Mouse (Mus musculus): ENCODE results near the gene Smtnl2. TPM values are rescaled to one million over a fixed set of nuclear protein-coding genes. Genes with fewer than 3 reads are reported as not detected.

Smtnl2 gene
- total and polyA plus RNA-seq, 2 experiments from 2014 or later, result 9.7 to 10.2 TPM

GRCm38 (mm10) chr11:72393243-72393642 lies 18.3 kb downstream of the Smtnl2 start:
- Histone ChIP-seq H3K9ac (no peak overlapping the region), H3K9me3 (ENCODE audit: low read length) (no peaks in the 10 kb centered on the region), H3K4me2 (ENCODE audit: low read depth) (no peak overlapping the region), H3K36me3 (ENCODE audit: insufficient read depth) (no peaks in the 10 kb centered on the region), H3K4me1 (ENCODE audit: insufficient read depth) (no peaks in the 10 kb centered on the region), H3K4me3 (ENCODE audit: low read depth, low read length) (no peak overlapping the region), H3K27ac (ENCODE audit: low read depth, low read length) (no peak overlapping the region), H3K27me3 (ENCODE audit: insufficient read depth, low read length) (no peaks in the 10 kb centered on the region)
- ATAC-seq (no peak), DNase-seq (no peak)
- TF ChIP-seq CTCF (IDR thresholded peaks at IDR 0.05; ENCODE audit: low read depth), result no peak
- WGBS, result 67% methylated on average over 3 of the region's 3 CpGs

GRCm38 (mm10) chr11:72391181-72391580 lies 20.3 kb downstream of the Smtnl2 start:
- DNase-seq, result no peak
- Histone ChIP-seq H3K27ac (ENCODE audit: low read depth, low read length) (no peak overlapping the region), H3K9me3 (ENCODE audit: low read length) (no peaks in the 10 kb centered on the region), H3K9ac (no peak overlapping the region), H3K4me1 (ENCODE audit: insufficient read depth) (no peaks in the 10 kb centered on the region), H3K4me3 (ENCODE audit: low read depth, low read length) (no peak overlapping the region), H3K27me3 (ENCODE audit: insufficient read depth, low read length) (no peaks in the 10 kb centered on the region), H3K36me3 (ENCODE audit: insufficient read depth) (no peaks in the 10 kb centered on the region), H3K4me2 (ENCODE audit: low read depth) (no peak overlapping the region)
- 90% methylated on average over 13 of the region's 13 CpGs for WGBS
- no peak for ATAC-seq
- TF ChIP-seq CTCF (IDR thresholded peaks at IDR 0.05; ENCODE audit: low read depth), result no peak

- no peak overlapping the region for H3K9ac ChIP-seq
- TF ChIP-seq CTCF (IDR thresholded peaks at IDR 0.05; ENCODE audit: low read depth), result no peak
- DNase-seq (no peak), ATAC-seq (no peak)
- H3K4me1 ChIP-seq (ENCODE audit: insufficient read depth), result no peaks in the 10 kb centered on the region
- H3K4me3 ChIP-seq (ENCODE audit: low read depth, low read length), result no peak overlapping the region
- 88% methylated on average over 7 of the region's 7 CpGs for whole genome bisulfite sequencing
- H3K9me3 ChIP-seq (ENCODE audit: low read length), result no peaks in the 10 kb centered on the region
- no peak overlapping the region for H3K27ac ChIP-seq (ENCODE audit: low read depth, low read length)
- H3K4me2 ChIP-seq (ENCODE audit: low read depth), result no peak overlapping the region
- H3K36me3 ChIP-seq (ENCODE audit: insufficient read depth), result no peaks in the 10 kb centered on the region
- no peaks in the 10 kb centered on the region for H3K27me3 ChIP-seq (ENCODE audit: insufficient read depth, low read length)
Observed at GRCm38 (mm10) chr11:72389407-72390142, 21.9 kb downstream of the Smtnl2 start.

- ATAC-seq (no peak), DNase-seq (no peak)
- H3K4me3 ChIP-seq (ENCODE audit: low read depth, low read length), result no peak overlapping the region
- 96% methylated on average over 6 of the region's 6 CpGs for WGBS
- H3K4me1 ChIP-seq (ENCODE audit: insufficient read depth), result no peaks in the 10 kb centered on the region
- H3K27ac ChIP-seq (ENCODE audit: low read depth, low read length), result no peak overlapping the region
- no peaks in the 10 kb centered on the region for H3K9me3 ChIP-seq (ENCODE audit: low read length)
- H3K9ac ChIP-seq, result no peak overlapping the region
- H3K27me3 ChIP-seq (ENCODE audit: insufficient read depth, low read length), result no peaks in the 10 kb centered on the region
- H3K36me3 ChIP-seq (ENCODE audit: insufficient read depth), result no peaks in the 10 kb centered on the region
- TF ChIP-seq CTCF (IDR thresholded peaks at IDR 0.05; ENCODE audit: low read depth), result no peak
- H3K4me2 ChIP-seq (ENCODE audit: low read depth), result no peak overlapping the region
Observed at GRCm38 (mm10) chr11:72388113-72388529, 23.4 kb downstream of the Smtnl2 start.

- H3K27ac ChIP-seq (ENCODE audit: low read depth, low read length), result no peak overlapping the region
- WGBS, result 78% methylated on average over 4 of the region's 4 CpGs
- ATAC-seq (no peak), DNase-seq (no peak)
- no peaks in the 10 kb centered on the region for H3K27me3 ChIP-seq (ENCODE audit: insufficient read depth, low read length)
- no peaks in the 10 kb centered on the region for H3K4me1 ChIP-seq (ENCODE audit: insufficient read depth)
- no peak overlapping the region for H3K4me3 ChIP-seq (ENCODE audit: low read depth, low read length)
- H3K9me3 ChIP-seq (ENCODE audit: low read length), result no peaks in the 10 kb centered on the region
- H3K9ac ChIP-seq, result no peak overlapping the region
- no peak for TF ChIP-seq CTCF (IDR thresholded peaks at IDR 0.05; ENCODE audit: low read depth)
- H3K4me2 ChIP-seq (ENCODE audit: low read depth), result no peak overlapping the region
- no peaks in the 10 kb centered on the region for H3K36me3 ChIP-seq (ENCODE audit: insufficient read depth)
Observed at GRCm38 (mm10) chr11:72379351-72379750, 32.2 kb downstream of the Smtnl2 start.

- 79% methylated on average over 7 of the region's 7 CpGs for WGBS
- H3K4me1 ChIP-seq (ENCODE audit: insufficient read depth), result no peaks in the 10 kb centered on the region
- TF ChIP-seq CTCF (IDR thresholded peaks at IDR 0.05; ENCODE audit: low read depth), result no peak
- H3K36me3 ChIP-seq (ENCODE audit: insufficient read depth), result no peaks in the 10 kb centered on the region
- DNase-seq (no peak), ATAC-seq (no peak)
- H3K4me2 ChIP-seq (ENCODE audit: low read depth), result no peak overlapping the region
- H3K4me3 ChIP-seq (ENCODE audit: low read depth, low read length), result no peak overlapping the region
- H3K27ac ChIP-seq (ENCODE audit: low read depth, low read length), result no peak overlapping the region
- no peaks in the 10 kb centered on the region for H3K9me3 ChIP-seq (ENCODE audit: low read length)
- H3K9ac ChIP-seq, result no peak overlapping the region
- H3K27me3 ChIP-seq (ENCODE audit: insufficient read depth, low read length), result no peaks in the 10 kb centered on the region
Observed at GRCm38 (mm10) chr11:72378222-72378621, 33.3 kb downstream of the Smtnl2 start.

GRCm38 (mm10) chr11:72376562-72376961 lies 35.0 kb downstream of the Smtnl2 start:
- Histone ChIP-seq H3K27me3 (ENCODE audit: insufficient read depth, low read length) (no peaks in the 10 kb centered on the region), H3K9me3 (ENCODE audit: low read length) (no peaks in the 10 kb centered on the region), H3K4me3 (ENCODE audit: low read depth, low read length) (no peak overlapping the region), H3K4me2 (ENCODE audit: low read depth) (no peak overlapping the region), H3K4me1 (ENCODE audit: insufficient read depth) (no peaks in the 10 kb centered on the region), H3K27ac (ENCODE audit: low read depth, low read length) (no peak overlapping the region), H3K9ac (no peak overlapping the region), H3K36me3 (ENCODE audit: insufficient read depth) (no peaks in the 10 kb centered on the region)
- TF ChIP-seq CTCF (IDR thresholded peaks at IDR 0.05; ENCODE audit: low read depth), result no peak
- no peak for DNase-seq
- ATAC-seq, result no peak
- 77% methylated on average over 2 of the region's 2 CpGs for WGBS

Measured in forebrain, postnatal 0 days (tissue).